Mouse (Mus musculus): ENCODE data around the gene Ccdc126.

- TF ChIP-seq CTCF (IDR thresholded peaks at IDR 0.05; ENCODE audit: control insufficient read depth, insufficient read depth, insufficient replicate concordance, low read depth, low read length) (no peak), POLR2A (IDR thresholded peaks at IDR 0.05; ENCODE audit: control insufficient read depth, low read depth, low read length) (no peak)
Observed at GRCm38 (mm10) chr6:49282122-49282521, 37.0 kb upstream of the Ccdc126 start.

Measured in testis, adult 2 months (tissue).